Comparison of ENCODE assay signal across 9 mouse cellular contexts in genomic region chr11:65268310-65268709, GRCm38 (mm10). TPM values are rescaled to one million over a fixed set of nuclear protein-coding genes. Genes with fewer than 3 reads are reported as not detected.
A peak's percentile ranks its signal among the peaks of the same experiment; 100 is the strongest.
DNase-seq lines count a peak whose midpoint lies in the region; ATAC-seq and TF ChIP-seq lines count a peak whose summit lies in the region.
"Had no signal": no experiment of that assay in that cellular context is flagged by ENCODE, and none has a peak within 500 bp of the region (broad histone marks: within the 10 kb centered on the region; RNA-seq: fewer than 3 reads in every experiment).

No protein-coding gene starts in this region.

- no peaks in the 10 kb centered on the region for H3K9me3 ChIP-seq in kidney, embryonic 14.5 days (ENCODE audit: control insufficient read depth, low read length)
- H3K9me3 ChIP-seq in heart, embryonic 10.5 days: no peaks in the 10 kb centered on the region
- H3K9me3 ChIP-seq in lung, postnatal 0 days (ENCODE audit: low read length): no peaks in the 10 kb centered on the region
- H3K9me3 ChIP-seq: midbrain, embryonic 12.5 days had no signal

- TF ChIP-seq CTCF in lung, postnatal 0 days (IDR thresholded peaks at IDR 0.05): peak; percentile 79
- TF ChIP-seq CTCF in thymus, adult 2 months (IDR thresholded peaks at IDR 0.05; ENCODE audit: borderline replicate concordance, control insufficient read depth, extremely low read depth, insufficient read depth, low read length, poor library complexity): no peak

- no peak for TF ChIP-seq POLR2A in thymus, adult 2 months (IDR thresholded peaks at IDR 0.05; ENCODE audit: control insufficient read depth, extremely low read depth, insufficient read depth, low read length, poor library complexity)

- H3K36me3 ChIP-seq in kidney, embryonic 14.5 days (ENCODE audit: control insufficient read depth, insufficient read depth, low read length): no peaks in the 10 kb centered on the region
- 0 out of 2 replicates have a peak, but pooled peaks cover 3% of the 10 kb centered on the region for H3K36me3 ChIP-seq in heart, embryonic 10.5 days
- H3K36me3 ChIP-seq in lung, postnatal 0 days (ENCODE audit: insufficient read depth, low read length): no peaks in the 10 kb centered on the region
- H3K36me3 ChIP-seq in thymus, adult 2 months (ENCODE audit: control insufficient read depth, insufficient read depth, low read length): no peaks in the 10 kb centered on the region
- H3K36me3 ChIP-seq: midbrain, embryonic 12.5 days had no signal

- H3K27ac ChIP-seq in kidney, embryonic 14.5 days (ENCODE audit: low read depth, low read length): no peak overlapping the region
- H3K27ac ChIP-seq in heart, embryonic 10.5 days: peak overlapping the region; percentile 87
- H3K27ac ChIP-seq in lung, postnatal 0 days (ENCODE audit: low read length): no peak overlapping the region
- H3K27ac ChIP-seq in thymus, adult 2 months (ENCODE audit: control insufficient read depth, insufficient read depth, low read length): no peak overlapping the region
- H3K27ac ChIP-seq: midbrain, embryonic 12.5 days had no signal

- H3K4me1 ChIP-seq in kidney, embryonic 14.5 days (ENCODE audit: control insufficient read depth, insufficient read depth, low read length): no peaks in the 10 kb centered on the region
- H3K4me1 ChIP-seq in heart, embryonic 10.5 days: peaks cover 44% of the 10 kb centered on the region
- peaks cover 5% of the 10 kb centered on the region; the same call in 1 of the 2 replicates for H3K4me1 ChIP-seq in lung, postnatal 0 days (ENCODE audit: insufficient read depth, low read depth, low read length)
- H3K4me1 ChIP-seq in thymus, adult 2 months (replicated peaks; ENCODE audit: control insufficient read depth, insufficient read depth, low read length): no peaks in the 10 kb centered on the region

- no peak for ATAC-seq in kidney, embryonic 14.5 days (ENCODE audit: low FRiP score, low TSS enrichment)
- peak; percentile 43; the same call in 1 of the 2 replicates for ATAC-seq in lung, postnatal 0 days

- no peak overlapping the region for H3K9ac ChIP-seq in kidney, embryonic 14.5 days (ENCODE audit: low read depth, low read length)
- H3K9ac ChIP-seq in lung, postnatal 0 days (replicated peaks; ENCODE audit: low read depth): no peak overlapping the region
- H3K9ac ChIP-seq: midbrain, embryonic 12.5 days had no signal

- H3K27me3 ChIP-seq in kidney, embryonic 14.5 days (ENCODE audit: control insufficient read depth, insufficient read depth, low read length): peaks cover 7% of the 10 kb centered on the region
- H3K27me3 ChIP-seq in heart, embryonic 10.5 days (ENCODE audit: insufficient read depth, poor library complexity, severe bottlenecking): no peaks in the 10 kb centered on the region
- 0 out of 2 replicates have a peak, but pooled peaks cover 3% of the 10 kb centered on the region for H3K27me3 ChIP-seq in lung, postnatal 0 days (replicated peaks; ENCODE audit: insufficient read depth, low read length)
- H3K27me3 ChIP-seq in thymus, adult 2 months (ENCODE audit: control insufficient read depth, insufficient read depth, low read length): no peaks in the 10 kb centered on the region

- no peak for TF ChIP-seq EP300 in lung, postnatal 0 days (IDR thresholded peaks at IDR 0.05)

- H3K4me2 ChIP-seq in kidney, embryonic 14.5 days (replicated peaks; ENCODE audit: low read depth, low read length): no peak overlapping the region
- no peak overlapping the region for H3K4me2 ChIP-seq in lung, postnatal 0 days (replicated peaks; ENCODE audit: low read depth, low read length)
- H3K4me2 ChIP-seq: midbrain, embryonic 12.5 days had no signal

- no peak overlapping the region for H3K4me3 ChIP-seq in kidney, embryonic 14.5 days (ENCODE audit: low read length)
- peak overlapping the region; percentile 70 for H3K4me3 ChIP-seq in heart, embryonic 10.5 days
- no peak overlapping the region for H3K4me3 ChIP-seq in lung, postnatal 0 days (ENCODE audit: low read depth, low read length)
- H3K4me3 ChIP-seq in thymus, adult 2 months (ENCODE audit: control insufficient read depth, insufficient read depth, low read length): no peak overlapping the region
- H3K4me3 ChIP-seq: midbrain, embryonic 12.5 days had no signal

- peak; percentile 33 for DNase-seq in kidney, adult 9 months
- DNase-seq in brain, adult 2 months (ENCODE audit: low read depth, low spot score): peak; percentile 71
- no peak for DNase-seq in heart, embryonic 10.5 days (ENCODE audit: low spot score)
- peak; percentile 78 for DNase-seq in lung, postnatal 0 days (ENCODE audit: low spot score)
- DNase-seq in thymus, adult 2 months: no peak
- no peak for DNase-seq in ovary, postnatal 10 days (ENCODE audit: low spot score)
- DNase-seq in liver: no peak

- WGBS in kidney, embryonic 14.5 days: 42% methylated on average over 4 of the region's 4 CpGs
- 34% methylated on average over 4 of the region's 4 CpGs for WGBS in heart, embryonic 10.5 days
- 27% methylated on average over 4 of the region's 4 CpGs for WGBS in lung, postnatal 0 days
- 59% methylated on average over 4 of the region's 4 CpGs for WGBS in thymus, adult 2 months

RNA-seq across cellular contexts. Expression of gene Myocd, which starts 1.5 kb away (rescaled TPM):
- 3.4 and 4.6 TPM in 2 replicates for polyA plus RNA-seq in kidney, embryonic 14.5 days (2014; fragmentation: Nextera tagmentation; extraction: Ambion mirVana)
- 53.2 and 73.8 TPM in 2 replicates for polyA plus RNA-seq in heart, embryonic 10.5 days (2016; fragmentation: Nextera tagmentation; extraction: Ambion mirVana)
- polyA plus RNA-seq in lung, postnatal 0 days (2015; fragmentation: Nextera tagmentation; extraction: Ambion mirVana): 3.0 and 3.7 TPM in 2 replicates
- 0.59 and 2.0 TPM in 2 replicates for polyA plus RNA-seq in thymus, adult 2 months (2012; rRNA removed)

Comparison
In these comparisons a context has a peak if more than half of its experiments do, and no peak if none do; other contexts are left out.
1. DNase-seq: peak in kidney, adult 9 months (single experiment), brain, adult 2 months (single experiment) and lung, postnatal 0 days (single experiment); none in heart, embryonic 10.5 days (single experiment), thymus, adult 2 months (single experiment), ovary, postnatal 10 days (single experiment) and liver (single experiment).